Mouse (Mus musculus) liver, adult 2 months (tissue): Measurements from ENCODE around the gene Trim38. TPM values are rescaled to one million over a fixed set of nuclear protein-coding genes. Genes with fewer than 3 reads are reported as not detected.

ENCODE experiments used
- DNase-seq: peaks from one replicate; pipeline ENCODE4 v3.0.0-alpha.2; 2011; ENCODE audit warnings: low read depth, low spot score; ENCODE audit errors: extremely low read depth
- H3K27ac ChIP-seq: fragments of 200-500 bp; replicated peaks from 2 replicates; pipeline ENCODE4 v1.5.1; 2012; ENCODE audit warnings: low read depth, mild to moderate bottlenecking, control low read depth, inconsistent platforms, low read length; ENCODE audit not compliant: insufficient read depth
- H3K27me3 ChIP-seq: fragments of 200-500 bp; 2 replicates; pipeline ENCODE4 v1.6.1; 2012; ENCODE audit warnings: mild to moderate bottlenecking, moderate library complexity, low read length, inconsistent platforms; ENCODE audit not compliant: control insufficient read depth, insufficient read depth
- H3K36me3 ChIP-seq: fragments of 200-500 bp; 2 replicates; pipeline ENCODE4 v1.6.1; 2012; ENCODE audit warnings: low read length, inconsistent platforms; ENCODE audit not compliant: control insufficient read depth, insufficient read depth
- H3K4me1 ChIP-seq: fragments of 200-500 bp; 2 replicates; pipeline ENCODE4 v1.6.1; 2011; ENCODE audit warnings: low read length; ENCODE audit not compliant: control insufficient read depth, insufficient read depth
- H3K4me3 ChIP-seq: fragments of 200-500 bp; 2 replicates; pipeline ENCODE4 v1.5.1; 2011; ENCODE audit warnings: low read depth, mild to moderate bottlenecking, control low read depth, low read length, moderate library complexity; ENCODE audit not compliant: insufficient read depth
- H3K79me2 ChIP-seq: fragments of 200-500 bp; 2 replicates; pipeline ENCODE4 v1.6.1; 2012; ENCODE audit warnings: inconsistent platforms, mild to moderate bottlenecking, low read length, moderate library complexity; ENCODE audit not compliant: control insufficient read depth, insufficient read depth
- H3K9ac ChIP-seq: fragments of 200-500 bp; 2 replicates; pipeline ENCODE4 v1.6.1; 2012; ENCODE audit warnings: low read depth, mild to moderate bottlenecking, control low read depth, inconsistent platforms, low read length
- CTCF ChIP-seq: fragments of 200-500 bp; IDR thresholded peaks from 2 replicates; pipeline ENCODE4 v1.5.1; 2011; ENCODE audit warnings: low read depth, low read length, control low read depth
- POLR2A ChIP-seq: fragments of 200-500 bp; IDR thresholded peaks from 2 replicates; pipeline ENCODE4 v1.6.1; 2011; ENCODE audit warnings: low read length, control low read depth; ENCODE audit not compliant: insufficient read depth; ENCODE audit errors: extremely low read depth
- WGBS: fragments of 180-500 bp; shearing (Covaris S2); methylation state at CpG from one replicate; pipeline ENCODE4 v1.1.7; 2018; 5-methylcytosine and 5-hydroxymethylcytosine counted together
- polyA plus RNA-seq: library from polyadenylated mRNA; depleted of rRNA; stranded (reverse); fragments of >200 nt; gene quantifications from 2 replicates; pipeline ENCODE4 v1.2.3, GENCODE M21; 2012
- total RNA-seq: library from RNA; depleted of rRNA; stranded (reverse); fragments of >200 nt; gene quantifications from 2 replicates; pipeline ENCODE4 v1.2.3, GENCODE M21; 2014

The Trim38 gene
- total and polyA plus RNA-seq, 2 experiments = not detected

GRCm38 (mm10) chr13:23757921-23758320 is 11.8 kb upstream of the Trim38 start:
- no peaks in the 10 kb centered on the region for H3K36me3 ChIP-seq
- peaks cover 11% of the 10 kb centered on the region; the same call in 1 of the 2 replicates for H3K4me1 ChIP-seq
- WGBS = 52% methylated on average over 3 of the region's 3 CpGs
- no peak for DNase-seq
- no peak overlapping the region for H3K9ac ChIP-seq
- no peak overlapping the region for H3K4me3 ChIP-seq
- no peaks in the 10 kb centered on the region for H3K79me2 ChIP-seq
- no peaks in the 10 kb centered on the region for H3K27me3 ChIP-seq
- no peak overlapping the region for H3K27ac ChIP-seq
- no peak for TF ChIP-seq POLR2A
- no peak for TF ChIP-seq CTCF

- no peak overlapping the region for H3K27ac ChIP-seq
- no peaks in the 10 kb centered on the region for H3K27me3 ChIP-seq
- 96% methylated on average over 3 of the region's 3 CpGs for WGBS
- H3K4me1 ChIP-seq = peaks cover 11% of the 10 kb centered on the region; the same call in 1 of the 2 replicates
- no peak overlapping the region for H3K9ac ChIP-seq
- H3K36me3 ChIP-seq = no peaks in the 10 kb centered on the region
- H3K79me2 ChIP-seq = no peaks in the 10 kb centered on the region
- H3K4me3 ChIP-seq = no peak overlapping the region
- no peak for DNase-seq
- TF ChIP-seq POLR2A (no peak), CTCF (no peak)
These were observed 10.4 kb upstream of the Trim38 start for GRCm38 (mm10) chr13:23759251-23759771.

GRCm38 (mm10) chr13:23759916-23760239 is 9.8 kb upstream of the Trim38 start:
- no peak for TF ChIP-seq POLR2A
- no peak for TF ChIP-seq CTCF
- H3K9ac ChIP-seq = no peak overlapping the region
- no peak for DNase-seq
- H3K4me3 ChIP-seq = no peak overlapping the region
- peaks cover 11% of the 10 kb centered on the region; the same call in 1 of the 2 replicates for H3K4me1 ChIP-seq
- no peaks in the 10 kb centered on the region for H3K79me2 ChIP-seq
- WGBS = 67% methylated on average over 1 of the region's 1 CpGs
- no peaks in the 10 kb centered on the region for H3K27me3 ChIP-seq
- no peaks in the 10 kb centered on the region for H3K36me3 ChIP-seq
- no peak overlapping the region for H3K27ac ChIP-seq

GRCm38 (mm10) chr13:23760240-23760971 is 9.3 kb upstream of the Trim38 start:
- Histone ChIP-seq H3K79me2 (no peaks in the 10 kb centered on the region), H3K36me3 (no peaks in the 10 kb centered on the region), H3K27me3 (no peaks in the 10 kb centered on the region), H3K4me3 (peak overlapping the region; percentile 67; the same call in 1 of the 2 replicates), H3K4me1 (peaks cover 11% of the 10 kb centered on the region; the same call in 1 of the 2 replicates), H3K27ac (no peak overlapping the region), H3K9ac (peak overlapping the region; percentile 43; the same call in 1 of the 2 replicates)
- no peak for DNase-seq
- no peak for TF ChIP-seq POLR2A
- TF ChIP-seq CTCF = no peak
- 5% methylated on average over 25 of the region's 27 CpGs for WGBS

- WGBS = under 1% methylated on average over 67 of the region's 72 CpGs
These were observed 8.5 kb upstream of the Trim38 start, which contains the start of gene Hist1h4a for GRCm38 (mm10) chr13:23760972-23761864. TSS of gene Hist1h4a (minus strand) at chr13:23761230.

More at GRCm38 (mm10) chr13:23760972-23761864, 8.5 kb upstream of the Trim38 start, which contains the start of gene Hist1h4a:
- TF ChIP-seq POLR2A = peak; percentile 64; the same call in 1 of the 2 replicates
- TF ChIP-seq CTCF = no peak
- H3K4me1 ChIP-seq = peaks cover 11% of the 10 kb centered on the region; the same call in 1 of the 2 replicates
- peak within 1 kb of the TSS; percentile 67 for H3K4me3 ChIP-seq
- H3K9ac ChIP-seq = peak within 1 kb of the TSS; percentile 72
- H3K79me2 ChIP-seq = no peaks in the 10 kb centered on the region
- peak within 1 kb of the TSS; percentile 62; the same call in 1 of the 2 replicates for H3K27ac ChIP-seq
- H3K27me3 ChIP-seq = no peaks in the 10 kb centered on the region
- DNase-seq = peak; percentile 87
- H3K36me3 ChIP-seq = no peaks in the 10 kb centered on the region
